Mouse (Mus musculus) thymus, adult 2 months (tissue): ENCODE data around the gene Gm10271. TPM values are rescaled to one million over a fixed set of nuclear protein-coding genes. Genes with fewer than 3 reads are reported as not detected.

Source experiments
- DNase-seq: peaks from one replicate; pipeline ENCODE4 v3.0.0; 2021
- H3K27ac ChIP-seq: fragments of 200-500 bp; 2 replicates; pipeline ENCODE4 v1.5.1; 2012; ENCODE audit warnings: low read length, control low read depth; ENCODE audit not compliant: control insufficient read depth, insufficient read depth
- H3K27me3 ChIP-seq: fragments of 200-500 bp; 2 replicates; pipeline ENCODE4 v1.6.1; 2012; ENCODE audit warnings: mild to moderate bottlenecking, low read length, moderate library complexity, mixed read lengths; ENCODE audit not compliant: control insufficient read depth, insufficient read depth
- H3K36me3 ChIP-seq: fragments of 200-500 bp; 2 replicates; pipeline ENCODE4 v1.6.1; 2012; ENCODE audit warnings: mild to moderate bottlenecking, low read length, moderate library complexity; ENCODE audit not compliant: control insufficient read depth, insufficient read depth
- H3K4me1 ChIP-seq: fragments of 200-500 bp; replicated peaks from 2 replicates; pipeline ENCODE4 v1.6.1; 2012; ENCODE audit warnings: low read length; ENCODE audit not compliant: control insufficient read depth, insufficient read depth
- H3K4me3 ChIP-seq: fragments of 200-500 bp; 2 replicates; pipeline ENCODE4 v1.5.1; 2012; ENCODE audit warnings: mild to moderate bottlenecking, low read length, control low read depth, moderate library complexity; ENCODE audit not compliant: control insufficient read depth, insufficient read depth
- CTCF ChIP-seq: fragments of 200-500 bp; IDR thresholded peaks from 2 replicates; pipeline ENCODE4 v1.5.1; 2012; ENCODE audit warnings: mild to moderate bottlenecking, control low read depth, low read length, moderate library complexity, borderline replicate concordance; ENCODE audit not compliant: control insufficient read depth, poor library complexity, insufficient read depth; ENCODE audit errors: extremely low read depth
- POLR2A ChIP-seq: fragments of 200-500 bp; IDR thresholded peaks from 2 replicates; pipeline ENCODE4 v1.6.1; 2012; ENCODE audit warnings: mild to moderate bottlenecking, low read length, control low read depth, moderate library complexity; ENCODE audit not compliant: control insufficient read depth, poor library complexity, insufficient read depth; ENCODE audit errors: extremely low read depth
- WGBS: fragments of 180-500 bp; shearing (Covaris S2); methylation state at CpG from one replicate; pipeline ENCODE4 v1.1.7; 2018; 5-methylcytosine and 5-hydroxymethylcytosine counted together
- polyA plus RNA-seq: library from polyadenylated mRNA; depleted of rRNA; stranded (reverse); fragments of >200 nt; gene quantifications from 2 replicates; pipeline ENCODE4 v1.2.3, GENCODE M21; 2012

Gene Gm10271
- polyA plus RNA-seq, 1 experiment: not detected

- TF ChIP-seq POLR2A (no peak), CTCF (no peak)
- H3K27ac ChIP-seq: no peak overlapping the region
- H3K4me1 ChIP-seq: no peaks in the 10 kb centered on the region
- 97% methylated on average over 11 of the region's 11 CpGs for WGBS
- no peaks in the 10 kb centered on the region for H3K36me3 ChIP-seq
- no peak overlapping the region for H3K4me3 ChIP-seq
- no peak for DNase-seq
- H3K27me3 ChIP-seq: no peaks in the 10 kb centered on the region
Measured at GRCm38 (mm10) chr10:116956483-116957158, 15.8 kb downstream of the Gm10271 start.

GRCm38 (mm10) chr10:116955191-116955590, 17.2 kb downstream of the Gm10271 start:
- H3K4me3 ChIP-seq: no peak overlapping the region
- H3K4me1 ChIP-seq: peaks cover 2% of the 10 kb centered on the region; the same call in 1 of the 2 replicates
- H3K36me3 ChIP-seq: no peaks in the 10 kb centered on the region
- no peak overlapping the region for H3K27ac ChIP-seq
- 96% methylated on average over 6 of the region's 6 CpGs for WGBS
- TF ChIP-seq POLR2A (no peak), CTCF (no peak)
- no peak for DNase-seq
- H3K27me3 ChIP-seq: no peaks in the 10 kb centered on the region

GRCm38 (mm10) chr10:116950886-116951285, 21.5 kb downstream of the Gm10271 start:
- DNase-seq: no peak
- WGBS: 20% methylated on average over 5 of the region's 5 CpGs
- no peaks in the 10 kb centered on the region for H3K36me3 ChIP-seq
- no peak for TF ChIP-seq CTCF
- no peak for TF ChIP-seq POLR2A
- H3K4me1 ChIP-seq: peaks cover 7% of the 10 kb centered on the region
- peak overlapping the region; percentile 15; the same call in 1 of the 2 replicates for H3K4me3 ChIP-seq
- no peaks in the 10 kb centered on the region for H3K27me3 ChIP-seq
- H3K27ac ChIP-seq: no peak overlapping the region

GRCm38 (mm10) chr10:116950009-116950769, 22.2 kb downstream of the Gm10271 start, which contains the start of gene Rab3ip:
Gene Rab3ip, minus strand, starts transcription at chr10:116950769.
- DNase-seq: peak; percentile 89
- peak within 1 kb of the TSS; percentile 62 for H3K4me3 ChIP-seq
- peaks cover 8% of the 10 kb centered on the region for H3K4me1 ChIP-seq
- H3K27ac ChIP-seq: 0 out of 2 replicates have a peak within 1 kb of the TSS, but pooled peaks have one; percentile 12
- WGBS: 1% methylated on average over 100 of the region's 103 CpGs
- H3K36me3 ChIP-seq: no peaks in the 10 kb centered on the region
- TF ChIP-seq CTCF: peak; percentile 88
- TF ChIP-seq POLR2A: peak; percentile 88
- H3K27me3 ChIP-seq: no peaks in the 10 kb centered on the region

GRCm38 (mm10) chr10:116949111-116950008, 23.0 kb downstream of the Gm10271 start:
- H3K4me3 ChIP-seq: peak overlapping the region; percentile 62
- H3K36me3 ChIP-seq: no peaks in the 10 kb centered on the region
- peak; percentile 46 for DNase-seq
- TF ChIP-seq POLR2A (no peak), CTCF (no peak)
- H3K27me3 ChIP-seq: no peaks in the 10 kb centered on the region
- no peak overlapping the region for H3K27ac ChIP-seq
- H3K4me1 ChIP-seq: peaks cover 8% of the 10 kb centered on the region
- WGBS: 9% methylated on average over 44 of the region's 44 CpGs

- no peak overlapping the region for H3K27ac ChIP-seq
- no peak overlapping the region for H3K4me3 ChIP-seq
- WGBS: 96% methylated on average over 9 of the region's 9 CpGs
- no peak for DNase-seq
- no peak for TF ChIP-seq CTCF
- TF ChIP-seq POLR2A: no peak
- no peaks in the 10 kb centered on the region for H3K27me3 ChIP-seq
- peaks cover 8% of the 10 kb centered on the region for H3K4me1 ChIP-seq
- no peaks in the 10 kb centered on the region for H3K36me3 ChIP-seq
Measured at GRCm38 (mm10) chr10:116948414-116948813, 24.0 kb downstream of the Gm10271 start.
